Mouse (Mus musculus) erythroid progenitor cell, adult 5-6 weeks (primary cell): Measurements from ENCODE around the gene Hist1h4a. TPM values are rescaled to one million over a fixed set of nuclear protein-coding genes. Genes with fewer than 3 reads are reported as not detected.
A peak's percentile ranks its signal among the peaks of the same experiment; 100 is the strongest.

Source experiments
- ATAC-seq: replicated peaks from 2 replicates; pipeline ENCODE4 v1.8.0; 2016; ENCODE audit warnings: moderate number of reproducible peaks, mild to moderate bottlenecking, moderate TSS enrichment, inconsistent platforms; ENCODE audit not compliant: poor library complexity, low FRiP score, severe bottlenecking
- total RNA-seq, 2 experiments: library from RNA; stranded (forward) in 1 of 2; stranded (reverse) in 1 of 2; fragments of 150-400 nt in 1 of 2; fragments of 186-747, 209-891 nt in 1 of 2; gene quantifications; 2 replicates each; pipeline versions ENCODE4 v1.2.3 to v1.2.4; 2015 to 2017; ENCODE audit warnings: low replicate concordance in 2 of 2

The Hist1h4a gene
- total RNA-seq, 2 experiments from 2014 or later = 188 to 706 TPM

DNA sequence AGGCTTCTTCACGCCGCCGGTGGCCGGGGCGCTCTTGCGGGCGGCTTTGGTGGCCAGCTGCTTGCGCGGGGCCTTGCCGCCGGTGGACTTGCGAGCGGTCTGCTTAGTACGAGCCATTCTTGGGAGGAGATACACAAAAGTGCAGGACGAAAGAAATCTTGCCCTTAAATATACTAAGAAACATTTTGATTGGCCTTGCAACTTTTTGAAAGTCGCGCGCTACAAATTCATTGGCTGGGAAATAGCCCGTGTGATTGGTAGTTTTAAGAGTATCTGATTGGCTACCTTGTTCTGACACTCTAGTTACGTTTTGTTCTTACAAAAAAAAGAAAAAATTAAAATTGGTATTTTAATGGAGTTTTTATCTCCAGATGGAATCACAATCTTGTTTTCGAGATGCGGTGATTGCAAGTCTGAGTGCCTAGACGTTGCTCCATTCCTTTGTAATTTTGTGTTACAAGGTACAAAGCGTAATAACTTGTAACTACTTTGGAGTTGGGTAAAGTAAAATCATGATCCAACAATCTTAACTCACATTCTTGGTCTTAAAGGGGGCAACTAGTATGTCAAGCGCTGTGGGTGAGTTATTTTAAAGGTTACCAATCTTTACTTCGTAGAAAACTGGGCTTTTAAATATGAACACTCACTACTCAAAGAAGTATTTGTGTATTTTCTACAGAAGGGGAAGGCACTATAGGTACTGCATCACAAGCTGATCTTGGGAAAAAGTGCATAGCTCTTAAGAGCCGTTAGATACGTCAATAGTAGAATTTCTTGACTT lies 15.5 kb downstream of the Hist1h4a start, which contains the start of gene Hist1h3c:
Hist1h3c (minus strand) TSS at position 222 of the 781 bp plus-strand sequence.
- ATAC-seq = peak; percentile 57

- ATAC-seq = no peak
These were observed 16.3 kb downstream of the Hist1h4a start for GRCm38 (mm10) chr13:23744421-23745380.

GRCm38 (mm10) chr13:23743963-23744362 lies 17.1 kb downstream of the Hist1h4a start:
- ATAC-seq = no peak

GRCm38 (mm10) chr13:23743215-23743614 lies 17.8 kb downstream of the Hist1h4a start:
- ATAC-seq = no peak

GRCm38 (mm10) chr13:23742007-23742406 lies 19.0 kb downstream of the Hist1h4a start:
- ATAC-seq = no peak

- no peak for ATAC-seq
These were observed 20.1 kb downstream of the Hist1h4a start for GRCm38 (mm10) chr13:23740910-23741309.

- ATAC-seq = no peak
These were observed 20.7 kb downstream of the Hist1h4a start for GRCm38 (mm10) chr13:23740256-23740840.

DNA sequence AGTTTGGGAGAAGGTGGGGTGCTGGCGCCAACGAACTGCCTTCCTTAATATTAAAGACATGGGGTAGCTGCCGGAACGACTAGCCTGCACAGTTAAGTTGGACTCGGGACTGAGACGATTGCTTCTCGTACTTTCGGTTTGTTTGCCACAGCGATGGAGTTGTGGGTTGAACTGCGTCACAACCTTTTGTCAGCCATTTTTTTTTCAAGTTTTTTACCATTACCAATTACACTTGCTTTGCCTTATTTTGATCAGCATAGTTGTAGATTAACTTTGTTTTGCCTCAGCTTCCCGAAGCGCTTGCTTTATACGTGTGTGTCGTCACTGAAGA lies 21.1 kb downstream of the Hist1h4a start:
- no peak for ATAC-seq

GRCm38 (mm10) chr13:23739069-23739921 lies 21.7 kb downstream of the Hist1h4a start:
- ATAC-seq = peak; percentile 71

GRCm38 (mm10) chr13:23738677-23739068 lies 22.4 kb downstream of the Hist1h4a start, which contains the start of gene Hist1h1c:
TSS of gene Hist1h1c (plus strand) at chr13:23738808.
- ATAC-seq = peak; percentile 63

- no peak for ATAC-seq
These were observed 23.0 kb downstream of the Hist1h4a start for GRCm38 (mm10) chr13:23738041-23738440.

GRCm38 (mm10) chr13:23737091-23737490 lies 23.9 kb downstream of the Hist1h4a start:
- no peak for ATAC-seq

DNA sequence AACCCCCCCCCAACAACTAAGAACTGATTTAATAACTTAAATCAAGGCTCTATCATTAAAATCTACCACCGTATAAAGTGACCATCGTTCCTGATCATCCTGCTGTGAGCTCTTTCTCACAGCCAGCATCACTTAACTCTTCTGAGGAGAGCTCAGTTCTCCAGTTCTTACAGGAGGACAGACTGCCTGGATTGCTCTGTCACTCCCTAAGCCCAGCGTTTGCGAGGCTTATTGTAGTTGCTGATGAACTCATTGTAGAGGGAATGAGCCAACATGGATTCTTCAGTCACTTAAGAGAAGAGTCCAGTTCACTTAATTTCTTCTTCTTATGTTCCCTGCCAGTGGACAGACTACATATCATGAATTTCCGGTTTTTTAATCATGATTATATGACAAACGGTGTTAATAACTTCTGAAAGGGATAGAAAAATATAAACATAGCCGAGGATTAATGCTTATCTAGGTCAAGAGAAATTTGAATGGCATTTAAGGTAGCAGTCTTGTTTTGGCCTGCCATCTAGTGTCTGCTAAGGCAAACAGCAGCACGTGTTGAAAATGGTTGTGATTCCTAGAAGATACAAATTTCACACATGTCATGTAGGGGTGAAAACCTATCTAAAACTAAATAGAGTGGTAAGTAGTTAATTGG lies 28.8 kb downstream of the Hist1h4a start:
- ATAC-seq = peak; percentile 87

- no peak; the same call in 1 of the 2 replicates for ATAC-seq
These were observed 30.6 kb downstream of the Hist1h4a start for GRCm38 (mm10) chr13:23730479-23730878.

DNA sequence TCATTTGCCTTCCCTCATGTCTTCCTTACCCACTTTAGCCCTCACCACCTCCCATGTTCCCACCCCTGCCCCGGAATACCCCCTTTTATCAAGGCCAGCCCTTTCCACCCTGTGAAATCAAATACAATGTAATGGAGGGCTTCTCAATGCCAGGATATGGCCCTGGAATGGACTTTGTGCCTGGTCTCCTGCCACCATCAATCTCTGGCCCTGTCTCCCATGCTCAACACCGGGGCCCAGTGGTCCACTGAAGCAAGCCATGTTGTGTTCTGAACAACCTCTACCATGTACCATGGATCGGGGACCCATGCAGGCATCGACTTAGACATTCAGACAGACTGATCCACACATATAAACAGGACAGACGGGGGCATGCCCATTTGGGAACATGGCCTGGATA lies 31.3 kb downstream of the Hist1h4a start:
- ATAC-seq = no peak

GRCm38 (mm10) chr13:23729192-23729525 lies 31.9 kb downstream of the Hist1h4a start:
- no peak for ATAC-seq

- ATAC-seq = peak; percentile 50
These were observed 32.4 kb downstream of the Hist1h4a start for GRCm38 (mm10) chr13:23728472-23729191.

DNA sequence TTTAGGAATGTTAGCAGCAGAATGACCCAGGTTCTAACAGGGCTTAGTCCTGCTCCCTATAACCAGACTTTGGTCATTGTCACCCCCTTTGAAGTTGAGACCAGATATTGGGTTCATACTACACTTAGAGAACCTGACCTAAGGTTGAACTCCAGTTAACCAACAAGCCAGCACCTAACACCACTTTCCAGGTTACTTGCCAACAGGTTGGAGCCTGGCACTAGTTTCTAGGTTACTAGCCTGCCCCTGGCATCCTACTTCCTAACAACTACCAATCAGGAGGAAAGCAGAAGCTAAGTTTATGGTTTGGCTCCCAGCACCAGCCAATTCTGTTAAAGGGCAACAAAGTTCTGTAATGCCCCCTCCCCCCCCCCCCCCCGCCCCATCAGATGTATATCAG lies 35.8 kb downstream of the Hist1h4a start:
- ATAC-seq = no peak
